Mouse (Mus musculus) spleen, postnatal 10 days (tissue): Measurements from ENCODE around the gene Nkx1-2.

Source experiments
- DNase-seq, 2 experiments: peaks; one replicate each; pipeline ENCODE4 v3.0.0; 2021 to 2022; ENCODE audit warnings: low spot score in 2 of 2

Gene Nkx1-2

DNA sequence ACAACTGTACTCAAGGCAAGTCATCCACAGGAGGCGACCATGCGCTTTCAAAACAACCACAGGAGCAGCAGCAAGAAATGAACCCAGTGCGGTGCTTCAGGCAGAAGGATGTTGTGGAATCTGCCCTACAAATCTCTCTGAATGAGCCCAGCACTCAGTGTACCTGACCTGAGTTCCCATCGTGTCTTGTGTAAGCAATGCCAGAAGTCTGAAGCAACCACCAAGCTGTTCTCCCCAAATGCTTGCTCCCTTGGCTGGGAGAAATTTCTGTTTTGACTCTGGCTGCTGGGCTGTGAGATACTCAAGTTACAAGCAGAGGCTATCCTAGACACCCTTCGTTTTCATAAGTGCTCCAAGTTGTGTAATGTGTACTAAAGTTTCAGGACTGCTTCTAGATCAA lies 6.3 kb upstream of the Nkx1-2 start:
- no peak for DNase-seq

DNA sequence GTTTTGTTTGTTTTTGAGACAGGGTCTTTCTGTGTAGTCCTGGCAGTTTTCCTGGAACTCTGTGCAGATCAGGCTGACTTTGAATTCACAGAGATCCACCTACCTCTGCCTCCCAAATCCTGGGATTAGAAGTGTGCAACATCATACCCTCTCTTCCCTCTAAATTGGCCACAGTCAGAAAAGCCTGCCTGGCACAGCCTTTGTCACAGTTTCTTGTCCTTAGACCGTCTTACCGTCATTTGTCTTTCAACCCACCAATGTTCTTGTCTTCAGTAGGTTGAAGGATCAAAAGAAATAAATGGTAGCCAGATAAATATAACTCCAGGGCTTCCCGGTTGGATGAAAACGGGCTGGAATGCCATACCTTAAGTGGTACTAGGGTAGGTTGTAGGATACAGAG lies 5.3 kb upstream of the Nkx1-2 start:
- no peak for DNase-seq

DNA sequence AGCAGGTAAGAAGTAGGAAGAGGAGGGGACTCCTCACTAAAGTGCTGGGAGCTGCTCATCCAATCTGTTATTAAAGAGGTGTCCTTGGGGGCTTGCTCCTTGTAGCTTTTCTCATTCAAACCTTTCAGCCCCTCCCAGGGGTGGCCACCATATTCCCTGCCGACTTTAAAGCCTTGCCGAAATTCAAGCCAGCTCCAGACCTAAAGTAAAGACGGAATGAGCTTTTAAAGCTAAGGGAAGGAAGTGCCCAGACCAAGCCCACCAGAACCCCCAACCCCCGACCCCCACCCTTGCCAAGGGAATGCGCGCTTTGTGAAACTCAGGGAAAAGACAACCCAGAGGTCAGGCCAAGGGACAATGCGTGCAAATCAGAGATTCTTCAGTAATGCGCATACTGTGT lies 1.5 kb upstream of the Nkx1-2 start:
- no peak for DNase-seq

DNA sequence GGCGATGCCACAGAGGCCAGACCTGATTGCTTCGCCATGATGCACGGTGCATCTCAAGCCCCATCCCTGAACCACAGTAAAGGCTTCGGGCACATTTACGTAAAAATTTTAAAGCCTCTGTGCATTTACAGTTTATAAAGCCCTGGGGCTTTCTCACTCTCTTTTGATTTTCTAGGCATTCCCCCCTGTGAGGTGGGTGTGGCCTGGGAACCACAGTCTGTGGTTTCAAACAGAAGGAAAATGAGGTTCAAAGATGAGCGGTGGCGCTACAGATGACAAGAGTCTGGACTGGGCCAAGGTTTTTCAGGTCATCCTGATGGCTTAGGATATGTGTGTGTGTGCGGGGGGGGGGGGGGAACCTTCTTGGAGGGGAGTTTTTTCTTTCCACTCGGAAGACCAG lies 589 bp upstream of the Nkx1-2 start:
- DNase-seq = no peak

DNA sequence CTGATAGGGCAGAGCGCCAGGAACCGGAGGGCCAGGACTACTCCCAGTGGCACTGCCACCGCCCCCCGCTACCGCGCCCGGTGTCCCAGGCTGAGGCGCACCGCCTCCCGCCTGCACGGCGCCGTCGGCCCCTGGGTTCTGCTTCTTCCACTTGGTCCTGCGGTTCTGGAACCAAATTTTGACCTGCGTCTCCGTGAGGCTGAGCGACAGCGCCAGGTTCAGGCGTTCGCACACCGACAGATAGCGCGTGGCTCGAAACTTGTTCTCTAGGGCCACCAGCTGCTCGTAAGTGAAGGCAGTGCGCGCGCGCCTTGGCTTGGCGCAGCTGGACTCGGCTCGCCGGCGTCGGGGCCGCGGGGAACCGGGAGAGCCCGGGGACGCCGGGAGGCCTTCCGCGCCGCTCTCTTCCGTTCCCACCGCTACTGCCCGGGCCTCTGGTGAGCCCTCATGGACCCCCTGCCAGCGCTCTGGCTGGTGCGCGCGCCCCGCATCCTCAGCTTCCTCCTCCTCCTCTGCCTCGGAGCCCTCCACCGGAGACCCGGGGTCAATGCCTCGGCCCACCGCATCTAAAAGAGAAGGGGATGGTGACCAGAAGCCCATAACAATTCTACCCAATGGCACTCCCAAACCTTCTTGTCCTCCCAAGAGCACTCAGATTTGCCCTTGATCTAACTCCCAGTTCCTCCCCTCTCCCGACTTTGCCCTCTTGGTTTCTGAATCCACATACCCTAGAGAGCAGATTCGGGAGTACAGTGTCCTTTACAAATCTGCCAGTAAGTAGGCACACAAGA lies 2.0 kb downstream of the Nkx1-2 start:
- DNase-seq = no peak

DNA sequence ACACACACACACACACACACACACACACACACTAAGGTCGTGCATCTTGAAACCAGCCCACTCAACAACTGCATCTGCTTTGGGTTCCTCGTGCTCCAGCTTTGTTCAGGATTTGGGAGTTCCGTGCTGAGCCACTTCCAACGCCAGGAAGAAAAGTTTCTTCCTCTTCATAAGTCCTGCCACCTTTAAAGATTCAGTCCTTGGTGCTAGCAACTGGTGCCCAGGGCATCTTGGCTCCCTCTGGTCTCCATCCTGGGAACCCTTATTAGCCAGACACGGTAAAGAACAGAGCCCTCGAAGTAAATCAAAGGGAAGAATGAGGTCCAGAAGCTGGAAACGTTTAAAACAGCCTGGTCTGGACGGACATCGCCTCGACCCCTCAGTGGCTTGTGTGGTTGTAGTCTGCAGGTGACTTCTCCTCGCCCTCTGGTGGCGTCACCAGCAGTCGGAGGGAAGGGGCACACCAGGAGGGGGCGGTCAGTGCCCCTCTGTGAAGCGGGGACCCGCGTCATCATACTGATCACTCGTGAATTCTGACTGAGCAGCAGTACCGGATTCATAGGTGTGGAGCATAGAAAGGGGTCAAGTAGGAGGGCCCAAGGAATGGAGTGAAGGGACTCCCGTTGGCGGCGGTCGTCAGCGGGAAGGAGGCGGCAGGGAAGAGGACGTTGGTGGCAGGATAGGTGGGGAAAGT lies 2.7 kb downstream of the Nkx1-2 start:
- DNase-seq = no peak

DNA sequence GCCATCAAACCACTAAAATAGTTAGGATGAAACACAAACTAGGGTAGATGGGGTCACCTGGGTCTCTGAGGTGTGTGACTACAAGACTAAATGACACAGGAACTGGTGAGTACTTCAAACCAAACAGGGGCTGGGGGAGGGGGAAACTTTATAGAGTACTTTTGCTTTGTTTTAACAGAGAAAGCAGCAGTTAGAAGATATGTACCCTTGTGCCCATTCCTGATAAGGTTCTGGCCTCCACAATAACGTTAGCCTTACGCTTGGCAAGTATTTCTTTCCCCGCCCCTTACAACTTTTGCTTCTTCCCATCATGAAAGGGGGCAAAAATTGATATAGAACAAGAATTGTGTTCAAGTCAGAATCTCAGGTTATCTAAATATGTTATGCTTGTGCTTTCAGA lies 3.6 kb downstream of the Nkx1-2 start:
- DNase-seq = no peak

DNA sequence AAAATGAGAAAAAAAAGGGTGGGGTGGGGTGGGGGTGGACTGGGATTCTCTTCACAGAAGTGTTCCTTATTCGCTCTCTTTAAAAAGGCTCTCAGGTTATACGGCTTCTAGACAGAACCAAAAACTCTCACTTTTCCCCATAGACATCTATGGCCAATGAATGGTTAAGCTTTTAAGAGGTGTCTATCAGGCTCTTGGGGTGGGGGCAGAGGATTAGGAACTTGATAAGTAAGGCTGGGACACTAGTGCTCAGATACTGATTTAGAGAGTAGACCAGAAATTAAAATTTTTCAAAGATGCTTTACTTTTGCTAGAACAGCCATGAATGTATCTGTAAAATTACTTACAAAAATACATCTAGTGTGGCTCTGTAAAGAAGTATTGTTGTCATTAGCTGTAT lies 5.1 kb downstream of the Nkx1-2 start:
- no peak for DNase-seq

DNA sequence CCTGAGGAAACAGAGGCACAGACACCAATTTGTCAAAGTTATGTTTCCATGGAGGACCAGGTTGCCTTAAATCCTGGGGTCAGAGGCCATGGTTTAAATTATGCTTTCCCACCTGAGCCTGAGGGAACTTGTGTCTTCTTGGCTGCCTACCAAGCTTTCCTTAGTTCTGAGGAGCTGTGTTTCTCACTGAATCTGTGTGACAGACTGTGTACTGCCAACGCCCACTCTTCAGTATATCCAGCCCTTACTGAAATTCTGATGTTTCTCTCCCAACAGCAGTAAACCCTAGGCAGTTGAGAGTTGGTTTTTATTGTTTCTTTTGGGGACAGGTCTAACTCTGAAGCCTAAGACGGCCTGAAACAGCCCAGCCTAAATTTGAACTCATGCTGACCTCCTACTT lies 5.7 kb downstream of the Nkx1-2 start:
- no peak for DNase-seq

DNA sequence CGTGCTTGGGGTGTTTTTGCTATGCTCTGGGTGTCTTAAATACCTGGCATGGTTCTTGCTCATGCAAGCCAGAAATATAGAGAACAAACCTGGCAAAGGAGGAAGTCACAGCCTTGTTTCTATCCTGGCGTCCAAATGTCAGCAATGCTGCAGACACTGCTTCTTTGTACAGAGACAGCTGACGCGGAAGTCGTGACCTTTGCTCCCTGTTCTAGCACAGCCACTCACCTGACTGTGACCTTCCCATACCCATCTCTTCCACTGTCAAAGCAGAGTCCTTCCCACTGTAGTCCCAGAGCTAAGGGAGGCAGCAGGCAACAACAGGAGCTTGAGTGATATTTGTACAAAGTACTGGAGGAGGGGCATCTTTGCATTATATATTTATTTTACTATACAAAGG lies 9.8 kb downstream of the Nkx1-2 start:
- DNase-seq = no peak

DNA sequence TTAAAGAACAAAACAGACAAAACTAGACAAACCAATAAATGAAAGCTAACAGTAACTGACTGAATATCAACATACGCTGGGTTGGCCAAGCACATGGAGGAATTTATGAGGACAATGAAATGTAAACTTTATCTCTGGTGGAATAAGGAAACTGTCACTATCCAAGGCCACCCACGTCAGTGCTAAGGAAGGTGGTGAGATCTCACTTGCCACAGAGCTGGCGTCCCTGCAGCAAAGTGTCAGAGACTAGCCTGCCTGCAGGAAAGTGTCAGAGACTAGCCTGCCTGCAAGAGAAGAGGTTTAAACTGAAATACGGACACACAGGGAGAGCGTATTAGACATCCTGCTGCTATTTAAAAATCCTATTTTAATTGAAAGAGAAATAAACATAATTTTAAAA lies 12.3 kb downstream of the Nkx1-2 start:
- no peak for DNase-seq

DNA sequence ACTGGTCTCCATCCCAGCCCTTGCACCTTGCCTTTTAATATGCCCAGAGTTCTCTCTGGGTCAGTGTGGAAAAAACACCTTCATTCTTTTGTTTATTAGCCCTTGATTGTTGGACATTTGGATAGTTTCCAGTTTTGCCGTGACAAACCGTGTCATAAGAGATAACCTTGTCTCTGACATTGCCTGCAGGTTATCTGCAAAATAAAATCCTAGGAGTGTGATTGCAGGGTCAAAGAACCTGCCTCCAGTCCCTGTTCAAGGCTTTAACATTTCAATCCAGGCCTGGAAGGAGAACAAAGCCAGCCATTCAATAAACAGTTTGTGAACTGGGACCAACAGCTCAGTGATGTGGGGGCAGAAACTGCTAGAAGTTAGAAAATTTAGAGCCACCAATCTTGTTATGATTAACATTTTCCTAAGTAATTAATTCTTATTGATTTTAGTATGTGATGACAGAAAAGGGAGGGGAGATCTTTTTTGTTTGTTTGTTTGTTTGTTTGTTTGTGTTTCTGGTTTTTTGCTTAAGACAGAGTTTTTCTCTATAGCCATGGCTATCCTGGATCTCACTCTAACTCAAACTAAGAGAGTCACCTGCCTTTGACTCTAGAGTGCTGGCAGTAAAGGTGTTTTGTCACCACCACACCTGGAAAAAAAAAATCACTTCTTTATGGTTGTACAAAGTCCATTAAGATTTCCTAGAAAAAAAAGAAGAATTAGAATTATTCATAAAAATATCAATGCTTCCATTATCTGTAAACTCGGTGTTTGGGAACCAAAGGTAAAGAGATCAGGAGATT lies 13.5 kb downstream of the Nkx1-2 start:
- DNase-seq = no peak

DNA sequence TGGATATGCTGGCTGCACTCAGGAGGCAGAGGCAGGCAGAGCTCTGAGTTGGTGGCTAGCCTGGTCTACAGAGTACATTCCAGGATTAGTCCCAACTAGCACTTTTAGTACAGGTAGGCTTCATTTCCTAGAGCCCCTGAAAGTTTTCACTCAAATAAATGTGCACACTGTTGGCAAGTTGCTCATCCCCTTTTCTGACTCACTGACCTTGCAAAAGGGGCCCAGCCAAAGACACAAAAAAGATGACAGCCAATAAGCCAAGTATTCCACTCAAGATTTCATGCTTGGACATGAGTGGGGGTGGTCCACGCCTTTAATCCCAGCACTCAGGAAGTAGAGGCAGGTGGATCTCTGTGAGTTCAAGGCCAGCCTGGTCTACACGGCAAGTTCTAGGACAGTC lies 18.0 kb downstream of the Nkx1-2 start:
- no peak for DNase-seq

DNA sequence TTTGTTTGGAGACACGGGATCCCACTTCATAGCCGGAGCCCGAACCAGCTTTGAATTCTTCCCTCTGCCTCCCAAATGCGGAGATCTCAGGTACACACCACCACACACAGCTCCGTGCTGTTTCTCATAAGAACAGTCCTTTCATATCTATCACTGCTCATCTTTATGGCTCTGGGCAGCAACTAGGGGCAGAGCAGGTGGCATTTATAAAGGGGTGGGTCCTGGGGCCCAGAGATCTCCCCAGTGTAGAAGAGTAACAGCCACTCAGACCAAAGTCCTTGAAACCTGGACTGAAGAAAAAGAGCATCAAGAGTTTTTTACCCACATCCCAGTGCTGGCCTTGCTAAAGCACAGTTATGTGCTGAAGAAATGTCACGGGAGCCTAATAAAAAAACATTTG lies 18.9 kb downstream of the Nkx1-2 start:
- DNase-seq = no peak

DNA sequence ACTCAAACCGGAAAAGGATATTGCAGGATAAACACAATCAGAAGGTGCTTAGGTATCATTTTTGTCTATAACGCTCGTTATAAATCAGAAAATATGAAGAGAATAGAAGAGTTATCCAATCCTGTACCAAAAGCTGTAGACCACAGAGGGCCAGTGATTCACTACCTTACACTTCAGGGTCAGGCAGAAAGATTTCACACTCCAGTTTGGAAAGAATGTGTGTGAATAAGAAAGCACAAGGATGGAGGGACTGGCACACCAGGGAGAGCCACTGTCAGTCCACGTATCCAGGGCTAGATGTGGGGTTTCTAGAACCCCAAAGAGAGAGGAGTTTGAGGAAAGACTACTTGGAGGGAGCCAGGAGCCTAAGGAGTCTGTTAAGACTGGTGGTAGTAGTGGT lies 22.5 kb downstream of the Nkx1-2 start:
- no peak for DNase-seq

DNA sequence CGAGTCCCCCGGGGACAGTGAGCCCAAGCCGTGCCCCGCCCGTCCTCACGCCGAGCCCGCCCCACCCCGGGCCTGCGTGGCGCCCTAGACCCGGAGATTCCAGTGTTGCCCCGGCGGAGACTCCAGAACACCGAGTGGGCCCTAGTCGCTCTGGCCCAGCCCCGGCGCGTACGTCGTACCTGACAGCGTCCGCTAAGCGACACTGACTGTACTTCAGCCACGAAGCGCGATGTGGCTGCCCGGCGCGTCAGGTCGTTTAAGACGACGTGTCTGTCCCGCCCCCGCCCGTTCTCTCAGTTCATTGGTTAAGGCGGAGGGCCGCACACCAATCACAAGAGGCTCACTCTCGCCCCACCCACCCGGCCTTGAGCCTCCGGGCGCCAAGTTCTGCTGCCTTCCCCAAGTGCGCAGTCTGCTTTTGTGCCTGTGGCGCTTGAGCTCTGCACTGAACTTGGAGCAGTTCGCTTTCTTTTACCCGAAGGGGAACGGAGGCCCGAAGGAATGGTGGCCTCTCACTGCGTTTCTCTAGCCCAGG lies 23.3 kb downstream of the Nkx1-2 start, which contains the start of gene Oat:
Oat (minus strand) TSS at position 283 of the 535 bp plus-strand sequence.
- DNase-seq = peak; percentile 95

DNA sequence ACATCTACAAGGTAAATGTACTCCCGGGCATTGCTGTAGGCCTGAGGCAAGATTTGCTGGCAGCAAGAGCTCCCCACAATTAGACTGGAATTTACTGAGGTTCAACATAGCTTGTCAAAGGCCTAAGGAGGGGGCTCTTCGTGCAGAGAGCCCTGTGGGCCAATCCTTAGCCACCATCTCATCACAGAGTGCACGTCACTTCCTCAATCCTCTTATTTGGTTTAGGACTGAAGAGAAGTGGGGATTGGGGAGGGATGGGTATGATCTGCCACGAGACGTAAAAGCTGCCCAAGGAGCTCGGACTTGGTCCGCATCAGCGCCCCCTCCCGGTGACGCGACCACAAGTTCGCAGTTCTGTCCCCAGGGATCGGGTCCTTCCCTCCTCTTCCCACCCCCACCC lies 23.8 kb downstream of the Nkx1-2 start:
- peak; percentile 81 to 91 for DNase-seq

DNA sequence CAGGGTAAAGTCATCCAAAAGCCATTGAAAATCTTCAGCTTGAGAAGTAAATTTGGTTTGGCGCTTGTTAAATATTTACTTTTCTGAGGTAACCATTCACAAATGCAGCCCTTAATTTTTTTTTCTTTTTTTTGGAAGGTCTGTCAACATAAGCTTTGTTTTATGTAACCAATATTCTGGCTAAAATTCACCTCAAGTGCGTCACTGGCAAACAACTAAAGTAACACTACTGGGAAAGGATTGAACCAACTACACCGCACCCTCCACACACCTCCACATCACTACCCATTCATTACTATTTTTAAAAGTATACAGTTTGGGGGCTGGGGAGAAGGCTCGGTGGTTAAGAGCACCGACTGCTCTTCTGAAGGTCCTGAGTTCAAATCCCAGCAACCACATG lies 24.8 kb downstream of the Nkx1-2 start:
- DNase-seq = no peak

DNA sequence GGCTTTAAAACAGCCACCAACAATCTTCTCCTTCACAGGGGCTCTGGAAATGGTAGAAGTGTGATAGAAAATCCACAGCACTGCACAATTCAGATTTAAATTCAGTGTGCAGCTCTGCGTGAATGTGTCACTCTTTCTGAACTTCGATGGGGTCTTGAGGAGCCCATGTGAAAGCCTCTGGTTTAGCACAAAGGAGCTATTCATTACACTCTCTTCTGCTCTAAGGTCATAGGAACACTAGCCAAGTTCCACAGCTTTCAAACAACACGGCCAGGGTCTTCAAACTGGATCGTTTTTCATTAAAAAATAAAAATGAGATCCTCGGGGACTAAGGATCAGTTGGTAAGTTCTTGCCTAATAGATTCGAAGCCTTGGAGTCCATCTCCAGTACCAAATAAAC lies 26.2 kb downstream of the Nkx1-2 start:
- DNase-seq = no peak

DNA sequence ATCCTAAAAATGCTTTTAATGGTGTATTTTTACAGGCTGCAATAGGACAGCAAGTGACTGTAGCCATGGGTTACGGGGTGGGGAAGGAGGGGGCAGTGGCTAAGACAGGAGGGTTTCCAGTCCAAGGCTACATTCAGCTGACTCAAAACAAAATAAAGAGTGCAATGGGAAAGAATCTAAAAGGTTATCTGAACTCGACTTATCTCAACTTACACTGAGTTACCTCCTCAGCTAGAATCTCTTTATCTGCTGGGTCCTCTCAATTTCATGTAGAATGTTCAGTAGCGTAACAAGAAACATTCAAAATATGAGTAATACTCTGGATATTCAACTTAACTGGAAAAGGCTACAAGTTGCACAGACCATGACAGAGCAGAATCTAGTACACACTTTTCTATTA lies 26.7 kb downstream of the Nkx1-2 start:
- no peak for DNase-seq

DNA sequence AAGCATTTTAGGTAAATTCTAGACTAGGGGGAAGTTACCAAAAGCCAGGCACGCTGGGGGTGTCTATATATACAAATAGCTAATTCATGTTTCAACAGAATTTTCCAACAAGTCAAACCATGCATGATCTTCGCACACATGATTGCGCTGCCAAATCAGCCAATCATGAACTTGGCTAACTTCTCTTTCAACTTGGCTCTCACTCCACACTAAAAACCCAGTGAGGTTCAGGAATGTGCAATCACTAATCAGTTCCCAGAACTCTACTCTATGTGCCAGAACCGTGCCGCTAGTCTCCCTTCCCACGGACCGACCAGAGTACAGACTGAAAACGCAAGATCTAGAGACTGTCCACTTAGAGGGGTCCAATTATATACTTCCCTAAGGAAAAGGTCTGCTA lies 28.0 kb downstream of the Nkx1-2 start:
- DNase-seq = no peak

DNA sequence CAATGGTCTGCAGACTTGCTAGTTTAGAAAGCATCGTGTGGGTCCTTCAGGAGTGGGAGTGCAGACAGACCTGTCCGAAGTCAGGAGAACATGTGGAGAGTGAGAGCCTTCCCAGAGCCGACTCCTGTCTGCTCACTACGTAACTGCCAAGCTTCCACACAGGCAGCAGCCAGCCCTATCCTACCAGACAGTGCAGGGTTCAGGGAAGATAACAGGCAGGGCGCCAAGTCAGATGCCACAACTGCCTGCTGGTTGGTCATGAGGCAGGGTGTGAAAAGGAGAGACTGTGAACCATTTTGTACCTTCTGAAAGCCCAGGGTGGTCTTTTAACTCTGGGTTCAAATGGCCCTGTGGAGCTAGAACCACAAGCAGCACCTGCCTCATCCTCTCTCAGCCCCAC lies 29.4 kb downstream of the Nkx1-2 start:
- DNase-seq = peak; percentile 20 to 66
